Mouse (Mus musculus) embryonic facial prominence, embryonic 13.5 days (tissue): ENCODE results near the gene Hoxd12. TPM values are rescaled to one million over a fixed set of nuclear protein-coding genes. Genes with fewer than 3 reads are reported as not detected.

Experiments
- ATAC-seq: fragments of 200-750 bp; cut with Nextera tagmentation; 2 replicates; pipeline ENCODE4 v1.8.0; 2017; ENCODE audit warnings: low read depth; ENCODE audit not compliant: insufficient number of reproducible peaks, insufficient read depth, low FRiP score, low TSS enrichment
- H3K27ac ChIP-seq: fragments of 300-500 bp; sonication (generic); 2 replicates; pipeline ENCODE4 v1.5.1; 2015; ENCODE audit warnings: moderate library complexity, mild to moderate bottlenecking, inconsistent platforms
- H3K27me3 ChIP-seq: fragments of 300-500 bp; sonication (generic); 2 replicates; pipeline ENCODE4 v1.6.1; 2015; ENCODE audit warnings: mild to moderate bottlenecking, inconsistent platforms
- H3K36me3 ChIP-seq: fragments of 300-500 bp; sonication (generic); 2 replicates; pipeline ENCODE4 v1.6.1; 2015; ENCODE audit warnings: mild to moderate bottlenecking, inconsistent platforms
- H3K4me1 ChIP-seq: fragments of 300-500 bp; sonication (generic); 2 replicates; pipeline ENCODE4 v1.6.1; 2015; ENCODE audit warnings: inconsistent platforms
- H3K4me2 ChIP-seq: fragments of 300-500 bp; sonication (generic); 2 replicates; pipeline ENCODE4 v1.6.1; 2015; ENCODE audit warnings: moderate library complexity, mild to moderate bottlenecking, inconsistent platforms
- H3K4me3 ChIP-seq: fragments of 300-500 bp; sonication (generic); 2 replicates; pipeline ENCODE4 v1.5.1; 2015; ENCODE audit warnings: mild to moderate bottlenecking, inconsistent platforms
- H3K9ac ChIP-seq: fragments of 300-500 bp; sonication (generic); 2 replicates; pipeline ENCODE4 v1.6.1; 2015; ENCODE audit warnings: mild to moderate bottlenecking, inconsistent platforms
- H3K9me3 ChIP-seq: fragments of 300-500 bp; sonication (generic); 2 replicates; pipeline ENCODE4 v1.6.1; 2016; ENCODE audit warnings: inconsistent platforms
- WGBS: fragments of 180-500 bp; shearing (Covaris S2); methylation state at CpG from one replicate; pipeline ENCODE4 v1.1.7; 2015; ENCODE audit warnings: mixed read lengths; 5-methylcytosine and 5-hydroxymethylcytosine counted together
- polyA plus RNA-seq: library from polyadenylated mRNA; unstranded; fragments of >200 nt; fragmentation: Nextera tagmentation; extraction: Ambion mirVana; gene quantifications from 2 replicates; pipeline ENCODE4 v1.2.1, GENCODE M21; 2015

Hoxd12 gene
- polyA plus RNA-seq, 1 experiment from 2014 or later, result not detected

DNA sequence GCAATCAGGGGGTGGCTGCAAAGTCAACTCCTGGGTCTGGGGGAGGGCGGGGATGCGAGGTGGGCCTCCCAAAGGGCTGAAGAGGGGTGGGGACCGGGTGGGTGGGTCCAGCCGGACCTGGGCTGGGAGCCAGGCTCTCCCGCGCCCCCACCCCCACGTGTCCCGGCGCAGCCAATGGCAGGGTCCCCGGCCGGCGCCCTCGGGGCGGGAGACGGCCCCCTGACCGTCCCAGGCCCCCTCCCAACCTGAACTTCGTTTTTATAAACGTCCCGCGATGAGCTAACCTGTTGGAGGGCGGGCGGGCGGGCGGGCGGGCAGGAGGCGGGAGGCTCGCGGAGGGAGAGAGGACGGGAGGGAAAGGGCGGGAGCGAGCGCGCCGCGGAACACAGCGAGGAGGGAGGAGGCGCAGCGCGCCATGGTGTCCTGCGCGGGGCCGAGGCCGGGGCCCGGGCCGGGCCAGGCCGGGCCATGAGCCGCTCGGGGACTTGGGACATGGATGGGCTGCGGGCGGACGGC is 6.9 kb upstream of the Hoxd12 start, which contains the start of gene Hoxd13:
Gene Hoxd13 (plus strand): TSS at position 469 of the 516 bp plus-strand sequence.
- H3K4me3 ChIP-seq, result peak within 1 kb of the TSS; percentile 37
- peak within 1 kb of the TSS; percentile 62 for H3K4me2 ChIP-seq
- no peak for ATAC-seq
- peaks cover 96% of the 10 kb centered on the region for H3K27me3 ChIP-seq
- H3K27ac ChIP-seq, result no peak within 1 kb of the TSS
- no peaks in the 10 kb centered on the region for H3K9me3 ChIP-seq
- H3K9ac ChIP-seq, result 0 out of 2 replicates have a peak within 1 kb of the TSS, but pooled peaks have one; percentile 16
- 1% methylated on average over 29 of the region's 51 CpGs for WGBS
- H3K4me1 ChIP-seq, result peaks cover 22% of the 10 kb centered on the region
- no peaks in the 10 kb centered on the region for H3K36me3 ChIP-seq

DNA sequence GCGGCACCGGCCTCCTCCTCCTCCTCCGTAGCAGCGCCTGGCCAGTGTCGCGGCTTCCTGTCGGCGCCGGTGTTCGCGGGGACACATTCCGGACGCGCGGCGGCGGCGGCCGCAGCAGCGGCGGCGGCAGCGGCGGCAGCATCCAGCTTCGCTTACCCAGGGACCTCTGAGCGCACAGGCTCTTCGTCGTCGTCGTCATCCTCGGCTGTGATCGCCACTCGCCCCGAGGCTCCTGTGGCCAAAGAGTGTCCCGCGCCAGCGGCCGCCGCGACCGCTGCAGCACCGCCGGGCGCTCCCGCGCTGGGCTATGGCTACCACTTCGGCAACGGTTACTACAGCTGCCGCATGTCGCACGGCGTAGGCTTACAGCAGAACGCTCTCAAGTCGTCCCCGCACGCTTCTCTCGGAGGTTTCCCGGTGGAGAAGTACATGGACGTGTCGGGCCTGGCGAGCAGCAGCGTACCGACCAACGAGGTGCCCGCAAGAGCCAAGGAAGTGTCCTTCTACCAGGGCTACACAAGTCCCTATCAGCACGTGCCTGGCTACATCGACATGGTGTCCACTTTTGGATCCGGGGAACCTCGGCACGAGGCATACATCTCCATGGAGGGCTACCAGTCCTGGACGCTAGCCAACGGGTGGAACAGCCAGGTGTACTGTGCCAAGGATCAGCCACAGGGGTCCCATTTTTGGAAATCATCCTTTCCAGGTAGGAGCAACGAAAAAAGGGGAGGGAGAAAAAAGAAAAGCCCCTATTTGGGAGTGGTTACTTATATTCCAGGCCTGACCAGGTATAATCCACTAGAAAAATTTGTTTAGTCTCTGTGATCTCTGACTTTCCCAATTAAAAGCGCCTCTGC is 6.2 kb upstream of the Hoxd12 start:
- Histone ChIP-seq H3K4me1 (peaks cover 18% of the 10 kb centered on the region), H3K9ac (0 out of 2 replicates have a peak overlapping the region, but pooled peaks have one; percentile 16), H3K27me3 (peaks cover 96% of the 10 kb centered on the region), H3K9me3 (no peaks in the 10 kb centered on the region), H3K36me3 (no peaks in the 10 kb centered on the region), H3K4me3 (peak overlapping the region; percentile 37), H3K4me2 (peak overlapping the region; percentile 62), H3K27ac (no peak overlapping the region)
- no peak for ATAC-seq
- WGBS, result under 1% methylated on average over 53 of the region's 74 CpGs

DNA sequence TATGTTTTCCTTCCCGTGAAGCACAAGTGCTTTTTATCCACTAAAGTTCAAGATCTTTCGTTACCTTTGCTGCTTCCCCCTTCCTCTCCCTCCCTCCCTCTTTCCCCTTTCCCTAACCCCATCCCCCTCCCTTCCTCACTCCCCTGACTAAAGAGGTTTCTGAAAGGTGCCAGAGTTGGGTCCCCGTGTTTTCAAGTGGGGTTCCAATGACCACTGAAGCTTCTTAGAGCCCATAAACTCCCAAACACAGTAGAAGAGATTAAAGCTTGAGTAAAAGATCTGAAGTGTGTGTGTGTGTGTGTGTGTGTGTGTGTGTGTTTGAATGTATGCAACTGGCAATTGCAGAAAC is 5.6 kb upstream of the Hoxd12 start:
- Histone ChIP-seq H3K36me3 (no peaks in the 10 kb centered on the region), H3K9ac (no peak overlapping the region), H3K9me3 (no peaks in the 10 kb centered on the region), H3K27me3 (peaks cover 96% of the 10 kb centered on the region), H3K4me1 (peaks cover 18% of the 10 kb centered on the region), H3K4me3 (no peak overlapping the region), H3K4me2 (no peak overlapping the region), H3K27ac (no peak overlapping the region)
- ATAC-seq, result no peak
- WGBS, result 2% methylated on average over 3 of the region's 3 CpGs

DNA sequence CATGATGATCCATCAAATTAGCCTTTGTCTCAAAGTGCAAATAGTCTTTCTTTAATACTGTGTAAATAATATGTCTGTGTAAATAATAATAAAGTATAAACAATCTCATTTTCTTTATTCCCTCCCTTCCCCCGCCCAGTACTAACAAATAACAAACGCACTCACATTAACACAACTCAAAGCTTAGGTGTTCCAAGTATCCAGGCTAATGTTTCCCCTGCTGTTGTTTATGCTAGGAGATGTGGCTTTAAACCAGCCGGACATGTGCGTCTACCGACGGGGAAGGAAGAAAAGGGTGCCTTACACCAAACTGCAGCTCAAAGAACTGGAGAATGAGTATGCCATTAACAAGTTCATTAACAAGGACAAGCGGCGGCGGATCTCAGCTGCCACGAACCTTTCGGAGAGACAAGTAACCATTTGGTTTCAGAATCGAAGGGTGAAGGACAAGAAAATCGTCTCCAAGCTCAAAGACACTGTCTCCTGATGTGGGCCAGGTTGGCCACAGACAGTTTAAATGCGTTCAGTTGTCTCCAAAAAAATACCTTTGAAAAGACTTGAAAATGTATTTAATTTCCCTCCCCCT is 5.1 kb upstream of the Hoxd12 start:
- H3K36me3 ChIP-seq, result no peaks in the 10 kb centered on the region
- H3K4me2 ChIP-seq, result no peak overlapping the region
- peaks cover 18% of the 10 kb centered on the region for H3K4me1 ChIP-seq
- WGBS, result 1% methylated on average over 14 of the region's 14 CpGs
- no peak overlapping the region for H3K27ac ChIP-seq
- H3K9me3 ChIP-seq, result no peaks in the 10 kb centered on the region
- H3K4me3 ChIP-seq, result no peak overlapping the region
- no peak for ATAC-seq
- H3K9ac ChIP-seq, result no peak overlapping the region
- peaks cover 96% of the 10 kb centered on the region for H3K27me3 ChIP-seq

DNA sequence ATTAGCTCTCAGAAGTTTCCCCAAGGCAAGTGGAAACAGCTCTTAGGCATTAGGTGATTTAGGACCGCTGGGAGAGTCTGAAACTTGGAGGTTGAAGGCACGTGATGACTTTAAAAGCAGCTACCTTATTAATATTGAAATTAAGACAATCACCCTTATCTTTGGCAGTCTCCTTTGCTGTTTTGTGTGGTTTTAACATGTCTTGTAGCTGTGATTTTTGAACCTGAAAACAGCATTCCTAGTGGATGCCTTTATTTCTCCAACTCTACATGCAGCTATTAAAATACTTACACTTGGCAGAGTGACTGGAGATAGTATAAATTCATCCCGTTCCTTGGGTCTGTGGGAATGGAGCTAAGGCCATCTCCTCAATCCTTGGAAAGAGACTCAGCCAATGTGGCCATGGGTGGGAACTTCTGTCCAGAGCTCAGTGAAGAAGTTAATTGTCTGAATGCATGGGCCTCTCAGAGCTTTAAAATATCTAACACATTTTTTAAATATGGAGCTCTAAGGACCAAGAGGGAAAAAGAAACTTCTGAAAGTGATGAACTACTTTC is 4.1 kb upstream of the Hoxd12 start:
- WGBS, result 3% methylated on average over 3 of the region's 3 CpGs
- no peak overlapping the region for H3K9ac ChIP-seq
- no peak overlapping the region for H3K27ac ChIP-seq

DNA sequence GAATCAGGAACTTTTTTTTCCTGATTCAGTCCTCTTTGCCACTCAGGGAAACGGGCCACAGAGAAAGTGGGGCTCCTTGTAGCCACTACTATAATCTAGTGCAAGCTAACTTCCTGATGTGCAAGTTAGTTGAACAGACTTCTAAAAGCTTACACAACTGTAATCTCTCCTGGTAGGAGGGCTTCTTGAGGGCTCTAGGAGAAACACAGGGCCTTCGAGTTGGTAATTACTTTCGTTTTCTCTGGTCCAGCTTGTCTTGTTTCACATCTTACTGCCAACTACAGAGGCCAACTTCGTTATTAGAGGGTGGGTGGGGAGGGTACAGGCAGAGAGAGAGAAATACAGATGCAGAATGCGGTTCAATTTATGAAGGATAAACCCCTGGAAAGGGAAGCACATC is 3.0 kb upstream of the Hoxd12 start:
- Histone ChIP-seq H3K9ac (no peak overlapping the region), H3K36me3 (no peaks in the 10 kb centered on the region), H3K4me1 (peaks cover 21% of the 10 kb centered on the region), H3K27ac (no peak overlapping the region), H3K9me3 (no peaks in the 10 kb centered on the region), H3K4me2 (no peak overlapping the region), H3K27me3 (peaks cover 99% of the 10 kb centered on the region), H3K4me3 (no peak overlapping the region)
- no peak for ATAC-seq
- WGBS, result 5% methylated on average over 5 of the region's 5 CpGs

More for the DNA sequence above, 4.1 kb upstream of the Hoxd12 start:
- Histone ChIP-seq H3K36me3 (no peaks in the 10 kb centered on the region), H3K4me2 (no peak overlapping the region), H3K27me3 (peaks cover 97% of the 10 kb centered on the region), H3K4me3 (no peak overlapping the region), H3K9me3 (no peaks in the 10 kb centered on the region), H3K4me1 (peaks cover 21% of the 10 kb centered on the region)
- no peak for ATAC-seq

DNA sequence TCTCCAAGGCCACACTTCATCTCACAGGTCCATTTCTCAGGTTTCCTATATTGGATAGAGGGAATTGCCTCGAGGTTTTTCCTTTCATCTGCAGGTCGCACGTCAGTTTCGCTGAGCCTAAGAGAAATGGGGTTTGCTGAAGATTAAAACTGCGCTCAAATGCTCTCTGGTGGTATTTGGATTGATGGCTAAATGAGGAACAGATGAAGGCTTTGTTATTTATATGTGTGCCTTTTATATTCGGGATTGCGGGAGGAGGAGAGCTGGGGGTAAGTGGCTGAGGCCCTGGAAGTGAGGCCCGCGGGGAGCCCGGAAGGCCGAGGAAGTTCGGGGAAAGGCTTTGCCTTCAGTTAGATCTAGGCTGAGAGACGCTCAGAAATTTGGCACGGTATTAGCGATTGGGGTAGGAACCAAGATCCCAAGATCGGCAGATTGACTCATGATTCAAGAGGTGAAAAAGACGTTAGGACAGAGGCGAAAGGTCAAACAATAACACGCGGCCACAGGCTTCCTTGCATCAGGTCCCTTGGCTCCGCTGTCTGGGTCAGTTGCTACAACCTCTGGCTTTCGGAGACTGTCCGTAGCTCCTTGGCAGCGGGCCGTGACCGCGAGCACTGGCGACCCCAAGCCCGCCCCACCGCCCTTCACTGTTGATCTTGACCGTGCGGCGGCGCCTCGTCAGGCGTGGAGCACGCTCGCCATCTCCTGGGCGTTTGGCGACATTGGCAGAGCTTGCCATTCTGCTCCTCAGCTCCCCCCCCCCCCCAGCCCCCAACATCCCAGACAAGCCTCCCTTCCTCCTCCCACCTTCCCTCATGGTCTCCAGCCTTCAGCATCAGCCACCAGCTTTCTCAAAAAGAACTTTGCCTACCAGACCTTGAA is 2.1 kb upstream of the Hoxd12 start:
- H3K36me3 ChIP-seq, result no peaks in the 10 kb centered on the region
- no peaks in the 10 kb centered on the region for H3K9me3 ChIP-seq
- H3K4me1 ChIP-seq, result peaks cover 19% of the 10 kb centered on the region
- peak overlapping the region; percentile 63 for H3K4me2 ChIP-seq
- H3K27me3 ChIP-seq, result peaks cover 99% of the 10 kb centered on the region
- peak; percentile 53; the same call in 1 of the 2 replicates for ATAC-seq
- peak overlapping the region; percentile 38 for H3K4me3 ChIP-seq
- 1% methylated on average over 39 of the region's 40 CpGs for WGBS
- H3K9ac ChIP-seq, result no peak overlapping the region
- no peak overlapping the region for H3K27ac ChIP-seq

DNA sequence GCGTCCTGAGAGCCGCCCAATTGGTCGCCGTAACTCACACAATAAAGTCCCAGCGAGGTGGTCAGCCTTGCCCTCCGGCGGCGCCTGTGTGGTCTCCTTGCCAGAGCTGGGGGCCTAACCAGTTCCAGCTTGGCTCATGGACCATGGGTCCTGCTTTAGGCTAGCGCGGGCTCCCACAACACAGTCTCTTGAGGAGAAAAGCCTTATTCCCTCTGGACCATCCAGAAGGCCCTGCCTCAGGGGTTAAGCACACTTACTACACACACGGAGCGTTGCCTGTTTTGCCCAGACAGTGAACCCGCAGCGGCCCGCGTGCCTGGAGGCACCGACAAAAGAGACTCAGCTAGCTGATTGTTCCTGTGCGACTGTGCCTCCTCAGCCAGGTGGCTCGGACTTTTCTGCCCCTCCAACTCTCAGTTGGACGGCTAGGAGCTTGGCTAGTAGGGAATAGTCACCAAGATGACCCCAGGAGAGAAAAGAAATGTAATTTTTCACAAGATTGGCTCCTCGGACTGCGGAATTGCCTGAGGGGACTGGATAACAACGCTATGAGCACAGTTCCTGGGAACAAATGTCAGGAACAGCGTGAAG is 883 bp upstream of the Hoxd12 start:
- Histone ChIP-seq H3K4me1 (0 out of 2 replicates have a peak, but pooled peaks cover 9% of the 10 kb centered on the region), H3K27me3 (peaks cover 99% of the 10 kb centered on the region), H3K27ac (no peak overlapping the region), H3K4me3 (no peak overlapping the region), H3K9ac (no peak overlapping the region), H3K9me3 (no peaks in the 10 kb centered on the region), H3K4me2 (no peak overlapping the region), H3K36me3 (no peaks in the 10 kb centered on the region)
- ATAC-seq, result no peak
- WGBS, result under 1% methylated on average over 24 of the region's 24 CpGs

DNA sequence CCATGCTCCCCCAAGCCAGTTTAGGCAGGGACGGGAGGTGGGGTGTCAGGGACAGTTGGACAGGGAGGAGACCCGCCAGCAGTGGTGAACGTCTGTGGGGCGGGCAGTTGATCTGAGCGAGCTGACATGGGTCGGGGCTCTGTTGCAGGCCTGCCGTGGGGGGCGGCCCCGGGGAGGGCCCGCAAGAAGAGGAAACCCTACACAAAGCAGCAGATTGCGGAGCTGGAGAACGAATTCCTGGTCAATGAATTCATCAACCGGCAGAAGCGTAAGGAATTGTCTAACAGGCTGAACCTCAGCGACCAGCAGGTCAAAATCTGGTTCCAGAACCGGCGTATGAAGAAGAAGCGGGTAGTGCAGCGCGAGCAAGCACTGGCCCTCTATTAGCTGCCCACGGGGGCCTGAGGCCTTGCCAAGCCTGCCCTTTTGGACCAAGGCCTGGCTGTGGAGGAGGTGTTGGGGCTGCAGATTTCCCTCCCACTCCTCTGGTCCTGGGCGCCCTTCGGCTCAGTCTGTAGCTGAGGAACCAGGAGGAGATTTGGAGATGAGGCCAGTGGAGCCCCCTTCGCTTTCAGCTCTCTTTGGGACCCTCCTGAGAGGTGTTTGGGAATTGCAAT is 961 bp downstream of the Hoxd12 start:
- Histone ChIP-seq H3K27ac (no peak overlapping the region), H3K36me3 (no peaks in the 10 kb centered on the region), H3K4me2 (no peak overlapping the region), H3K9ac (no peak overlapping the region), H3K4me3 (no peak overlapping the region), H3K4me1 (0 out of 2 replicates have a peak, but pooled peaks cover 15% of the 10 kb centered on the region), H3K27me3 (peaks cover 100% of the 10 kb centered on the region), H3K9me3 (no peaks in the 10 kb centered on the region)
- 5% methylated on average over 24 of the region's 24 CpGs for WGBS
- ATAC-seq, result peak; percentile 38; the same call in 1 of the 2 replicates

DNA sequence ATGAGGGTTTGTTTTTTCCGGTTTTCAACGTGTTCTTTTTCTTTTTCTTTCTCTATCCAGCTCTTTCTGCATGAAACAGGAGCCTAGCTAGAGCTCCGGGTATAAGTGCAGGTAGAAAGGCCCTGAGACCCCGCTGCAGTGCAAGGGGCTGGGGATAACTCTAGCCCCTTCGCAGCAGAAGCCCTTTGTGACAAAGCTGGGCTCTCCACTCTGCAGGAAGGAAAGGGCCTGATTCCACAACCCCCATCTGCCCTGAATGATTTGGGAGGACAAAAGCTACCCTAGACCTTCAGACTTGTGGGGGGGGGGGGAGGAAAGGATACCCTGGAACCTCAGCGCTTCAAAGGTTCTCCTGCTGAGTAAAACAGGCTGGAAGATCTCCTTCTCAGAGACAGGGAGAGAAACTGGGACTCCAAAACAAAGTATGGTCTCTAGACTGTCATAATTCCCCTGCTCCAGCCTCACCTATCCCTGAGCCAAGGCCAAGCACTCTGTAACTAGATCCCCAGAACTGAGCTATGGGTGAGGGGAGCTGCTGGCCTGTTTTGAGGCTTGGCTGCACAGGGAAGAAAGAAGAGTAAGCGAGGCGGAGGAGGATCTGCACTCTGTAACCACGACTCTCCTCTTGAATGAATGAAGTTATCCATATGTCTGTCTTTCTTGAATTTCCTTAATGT is 1.7 kb downstream of the Hoxd12 start:
- 5% methylated on average over 9 of the region's 9 CpGs for whole genome bisulfite sequencing
- peaks cover 15% of the 10 kb centered on the region; the same call in 1 of the 2 replicates for H3K4me1 ChIP-seq
- no peak overlapping the region for H3K9ac ChIP-seq
- no peak overlapping the region for H3K4me2 ChIP-seq
- H3K36me3 ChIP-seq, result no peaks in the 10 kb centered on the region
- H3K4me3 ChIP-seq, result no peak overlapping the region
- H3K9me3 ChIP-seq, result no peaks in the 10 kb centered on the region
- no peak overlapping the region for H3K27ac ChIP-seq
- H3K27me3 ChIP-seq, result peaks cover 100% of the 10 kb centered on the region
- no peak for ATAC-seq
